Mouse (Mus musculus) brain, embryonic 14.5 days (tissue): ENCODE data around the gene Ppp2r1b.

Experiments
- CTCF ChIP-seq: fragments of 200-500 bp; IDR thresholded peaks from 2 replicates; pipeline ENCODE4 v1.5.1; 2012; ENCODE audit warnings: inconsistent platforms, mild to moderate bottlenecking, moderate library complexity, borderline replicate concordance; ENCODE audit not compliant: insufficient read depth, insufficient read length; ENCODE audit errors: extremely low read depth
- POLR2A ChIP-seq: fragments of 200-500 bp; IDR thresholded peaks from 2 replicates; pipeline ENCODE4 v1.6.1; 2012; ENCODE audit warnings: mild to moderate bottlenecking, inconsistent platforms, borderline replicate concordance; ENCODE audit not compliant: poor library complexity, insufficient read depth, insufficient read length, severe bottlenecking; ENCODE audit errors: extremely low read depth

- TF ChIP-seq CTCF, result no peak
- no peak for TF ChIP-seq POLR2A
These were observed 59.2 kb downstream of the Ppp2r1b start for GRCm38 (mm10) chr9:50904196-50904847.
